Mouse (Mus musculus): Measurements from ENCODE around the gene Siva1.

GRCm38 (mm10) chr12:112654076-112654475 lies 9.6 kb downstream of the Siva1 start:
- TF ChIP-seq MYOD1 (IDR thresholded peaks at IDR 0.05; ENCODE audit: control insufficient read depth, insufficient read length, low read depth) (no peak), CTCF (IDR thresholded peaks at IDR 0.05; ENCODE audit: control insufficient read depth, insufficient read depth, insufficient read length) (no peak), USF1 (IDR thresholded peaks at IDR 0.05; ENCODE audit: low read depth) (no peak), FOSL1 (IDR thresholded peaks at IDR 0.05; ENCODE audit: insufficient read depth, low read length, poor library complexity, severe bottlenecking) (no peak), MYOG (IDR thresholded peaks at IDR 0.05; ENCODE audit: control insufficient read depth, extremely low read depth, insufficient read length) (no peak), MAX (IDR thresholded peaks at IDR 0.05) (no peak)
